ENCODE assay signal across 29 mouse cellular contexts in genomic region chr7:64999718-65000214, GRCm38 (mm10).
A peak's percentile ranks its signal among the peaks of the same experiment; 100 is the strongest.
DNase-seq lines count a peak whose midpoint lies in the region; ATAC-seq lines count a peak whose summit lies in the region.
"Had no signal": no experiment of that assay in that cellular context is flagged by ENCODE, and none has a peak within 500 bp of the region (broad histone marks: within the 10 kb centered on the region; RNA-seq: fewer than 3 reads in every experiment).

No protein-coding gene starts in this region.

- no peaks in the 10 kb centered on the region for H3K4me1 ChIP-seq in forebrain, embryonic 11.5 days (replicated peaks; ENCODE audit: control insufficient read depth, insufficient read depth, low read length)
- H3K4me1 ChIP-seq in forebrain, embryonic 10.5 days: peaks cover 8% of the 10 kb centered on the region
- H3K4me1 ChIP-seq in hindbrain, embryonic 16.5 days (ENCODE audit: control insufficient read depth, insufficient read depth, low read depth, low read length): no peaks in the 10 kb centered on the region
- H3K4me1 ChIP-seq in hindbrain, embryonic 13.5 days (replicated peaks): peaks cover 5% of the 10 kb centered on the region; the same call in 1 of the 2 replicates
- peaks cover 2% of the 10 kb centered on the region; the same call in 1 of the 2 replicates for H3K4me1 ChIP-seq in midbrain, embryonic 15.5 days
- peaks cover 6% of the 10 kb centered on the region; the same call in 1 of the 2 replicates for H3K4me1 ChIP-seq in midbrain, embryonic 10.5 days
- H3K4me1 ChIP-seq: liver, embryonic 12.5 days; megakaryocyte, embryonic 14.5 days had no signal

- no peaks in the 10 kb centered on the region for H3K9me3 ChIP-seq in forebrain, embryonic 11.5 days (ENCODE audit: control insufficient read depth, low read length)
- no peaks in the 10 kb centered on the region for H3K9me3 ChIP-seq in forebrain, embryonic 10.5 days
- no peaks in the 10 kb centered on the region for H3K9me3 ChIP-seq in hindbrain, embryonic 16.5 days (ENCODE audit: control insufficient read depth, low read length)
- H3K9me3 ChIP-seq in hindbrain, embryonic 13.5 days: no peaks in the 10 kb centered on the region
- H3K9me3 ChIP-seq in midbrain, embryonic 15.5 days: no peaks in the 10 kb centered on the region
- no peaks in the 10 kb centered on the region for H3K9me3 ChIP-seq in midbrain, embryonic 10.5 days (replicated peaks)
- H3K9me3 ChIP-seq: embryonic facial prominence, embryonic 13.5 days; limb, embryonic 12.5 days; liver, embryonic 12.5 days had no signal

- no peak for ATAC-seq in forebrain, embryonic 11.5 days (replicated peaks; ENCODE audit: low FRiP score)
- ATAC-seq in hindbrain, embryonic 16.5 days: peak; percentile 52; the same call in 1 of the 2 replicates
- ATAC-seq in hindbrain, embryonic 13.5 days (ENCODE audit: low FRiP score): no peak
- peak; percentile 79 for ATAC-seq in midbrain, embryonic 15.5 days (replicated peaks)
- ATAC-seq: forebrain, embryonic 16.5 days; intestine, postnatal 0 days; liver, embryonic 12.5 days; liver, postnatal 0 days; lung, postnatal 0 days had no signal

- H3K27ac ChIP-seq in forebrain, embryonic 11.5 days (ENCODE audit: low read depth, low read length): no peak overlapping the region
- H3K27ac ChIP-seq in forebrain, embryonic 10.5 days: no peak overlapping the region
- H3K27ac ChIP-seq in hindbrain, embryonic 16.5 days (ENCODE audit: low read depth, low read length): no peak overlapping the region
- H3K27ac ChIP-seq in hindbrain, embryonic 13.5 days: no peak overlapping the region
- no peak overlapping the region for H3K27ac ChIP-seq in midbrain, embryonic 15.5 days
- no peak overlapping the region for H3K27ac ChIP-seq in midbrain, embryonic 10.5 days (replicated peaks)
- H3K27ac ChIP-seq: embryonic facial prominence, embryonic 13.5 days; limb, embryonic 12.5 days; liver, embryonic 12.5 days had no signal

- peak; percentile 16 for DNase-seq in forebrain, embryonic 11.5 days (ENCODE audit: low spot score)
- DNase-seq in forebrain, embryonic 10.5 days (ENCODE audit: extremely low spot score, low spot score): no peak
- no peak for DNase-seq in midbrain, embryonic 10.5 days (ENCODE audit: low spot score)
- peak; percentile 16 for DNase-seq in forelimb bud, embryonic 11.5 days (ENCODE audit: low read depth, low spot score)
- DNase-seq in spleen, adult 18-20 months: no peak
- DNase-seq: adrenal gland, adult 8-10 months; cerebellum, adult 11 months; cerebellum, adult 9-10 months; cerebellum, postnatal 36 days; gastrocnemius, postnatal 14 days; heart, postnatal 14 days; kidney, adult 9 months; kidney, postnatal 10 days; liver, postnatal 0 days; lung, postnatal 4 days; right cerebral cortex, postnatal 25 days; thymus, postnatal 14 days had no signal

- H3K4me2 ChIP-seq in forebrain, embryonic 11.5 days (ENCODE audit: low read depth, low read length, severe bottlenecking): no peak overlapping the region
- no peak overlapping the region for H3K4me2 ChIP-seq in hindbrain, embryonic 16.5 days (ENCODE audit: low read length)
- no peak overlapping the region for H3K4me2 ChIP-seq in hindbrain, embryonic 13.5 days
- H3K4me2 ChIP-seq in midbrain, embryonic 15.5 days: no peak overlapping the region
- H3K4me2 ChIP-seq: embryonic facial prominence, embryonic 13.5 days; limb, embryonic 12.5 days; liver, embryonic 12.5 days had no signal

- WGBS in forebrain, embryonic 11.5 days: 57% methylated on average over 4 of the region's 4 CpGs
- 81% methylated on average over 4 of the region's 4 CpGs for WGBS in forebrain, embryonic 10.5 days
- WGBS in hindbrain, embryonic 16.5 days: 42% methylated on average over 4 of the region's 4 CpGs
- 51% methylated on average over 4 of the region's 4 CpGs for WGBS in hindbrain, embryonic 13.5 days
- 33% methylated on average over 4 of the region's 4 CpGs for WGBS in midbrain, embryonic 15.5 days
- 67% methylated on average over 4 of the region's 4 CpGs for WGBS in midbrain, embryonic 10.5 days

- H3K4me3 ChIP-seq in forebrain, embryonic 11.5 days (ENCODE audit: low read depth, low read length): no peak overlapping the region
- H3K4me3 ChIP-seq in forebrain, embryonic 10.5 days: no peak overlapping the region
- no peak overlapping the region for H3K4me3 ChIP-seq in hindbrain, embryonic 16.5 days (ENCODE audit: low read length)
- no peak overlapping the region for H3K4me3 ChIP-seq in hindbrain, embryonic 13.5 days
- H3K4me3 ChIP-seq in midbrain, embryonic 15.5 days: no peak overlapping the region
- no peak overlapping the region for H3K4me3 ChIP-seq in midbrain, embryonic 10.5 days
- H3K4me3 ChIP-seq: embryonic facial prominence, embryonic 13.5 days; erythroblast, embryonic 14.5 days; limb, embryonic 12.5 days; liver, embryonic 12.5 days; megakaryocyte, embryonic 14.5 days had no signal

- H3K9ac ChIP-seq in forebrain, embryonic 11.5 days (ENCODE audit: low read length): no peak overlapping the region
- H3K9ac ChIP-seq in hindbrain, embryonic 16.5 days (ENCODE audit: low read depth, low read length): no peak overlapping the region
- no peak overlapping the region for H3K9ac ChIP-seq in hindbrain, embryonic 13.5 days
- H3K9ac ChIP-seq in midbrain, embryonic 15.5 days: no peak overlapping the region
- H3K9ac ChIP-seq: embryonic facial prominence, embryonic 13.5 days; limb, embryonic 12.5 days; liver, embryonic 12.5 days; liver, postnatal 0 days had no signal

- H3K36me3 ChIP-seq in forebrain, embryonic 11.5 days (ENCODE audit: control insufficient read depth, insufficient read depth, low read length): no peaks in the 10 kb centered on the region
- H3K36me3 ChIP-seq in forebrain, embryonic 10.5 days (replicated peaks): no peaks in the 10 kb centered on the region
- H3K36me3 ChIP-seq in hindbrain, embryonic 16.5 days (ENCODE audit: control insufficient read depth, insufficient read depth, low read length): no peaks in the 10 kb centered on the region
- H3K36me3 ChIP-seq in hindbrain, embryonic 13.5 days: no peaks in the 10 kb centered on the region
- H3K36me3 ChIP-seq in midbrain, embryonic 15.5 days (replicated peaks): no peaks in the 10 kb centered on the region
- H3K36me3 ChIP-seq in midbrain, embryonic 10.5 days: no peaks in the 10 kb centered on the region
- H3K36me3 ChIP-seq: embryonic facial prominence, embryonic 13.5 days; G1E; limb, embryonic 12.5 days; liver, embryonic 12.5 days had no signal

- no peaks in the 10 kb centered on the region for H3K27me3 ChIP-seq in forebrain, embryonic 11.5 days (ENCODE audit: control insufficient read depth, insufficient read depth, low read length)
- no peaks in the 10 kb centered on the region for H3K27me3 ChIP-seq in forebrain, embryonic 10.5 days (ENCODE audit: poor library complexity, severe bottlenecking)
- no peaks in the 10 kb centered on the region for H3K27me3 ChIP-seq in hindbrain, embryonic 16.5 days (replicated peaks; ENCODE audit: control insufficient read depth, insufficient read depth, low read length)
- H3K27me3 ChIP-seq in hindbrain, embryonic 13.5 days: no peaks in the 10 kb centered on the region
- H3K27me3 ChIP-seq in midbrain, embryonic 15.5 days (replicated peaks): no peaks in the 10 kb centered on the region
- no peaks in the 10 kb centered on the region for H3K27me3 ChIP-seq in midbrain, embryonic 10.5 days (ENCODE audit: low read depth, poor library complexity, severe bottlenecking)
- H3K27me3 ChIP-seq: embryonic facial prominence, embryonic 13.5 days; limb, embryonic 12.5 days; liver, embryonic 12.5 days; megakaryocyte, embryonic 14.5 days had no signal

Comparison
In these comparisons a context has a peak if more than half of its experiments do, and no peak if none do; other contexts are left out.
1. ATAC-seq: peak in hindbrain, embryonic 16.5 days (single experiment) and midbrain, embryonic 15.5 days (single experiment); none in forebrain, embryonic 11.5 days (single experiment) and hindbrain, embryonic 13.5 days (single experiment).
2. DNase-seq: peak in forebrain, embryonic 11.5 days (single experiment) and forelimb bud, embryonic 11.5 days (single experiment); none in forebrain, embryonic 10.5 days (single experiment), midbrain, embryonic 10.5 days (single experiment) and spleen, adult 18-20 months (0 of 2).